Mouse (Mus musculus): ENCODE measurements around the gene Slc44a2.

- no peak for TF ChIP-seq POLR2A (IDR thresholded peaks at IDR 0.05; ENCODE audit: borderline replicate concordance, low read depth, low read length)
- no peak for TF ChIP-seq CTCF (IDR thresholded peaks at IDR 0.05; ENCODE audit: low read depth, low read length)
These were observed 8.8 kb upstream of the Slc44a2 start for GRCm38 (mm10) chr9:21311695-21312094.

Measured in bone marrow macrophage, adult 2 months (primary cell).